Mouse (Mus musculus) central nervous system, embryonic 14 days (tissue): ENCODE results near the gene Olfr295. TPM values are rescaled to one million over a fixed set of nuclear protein-coding genes. Genes with fewer than 3 reads are reported as not detected.

Experiments
- polyA plus RNA-seq: library from polyadenylated mRNA; depleted of rRNA; stranded (reverse); fragments of >200 nt; gene quantifications from 2 replicates; pipeline ENCODE4 v1.2.3, GENCODE M21; 2012; rRNA removed

Gene Olfr295
- not detected in 2 replicates for polyA plus RNA-seq

GRCm38 (mm10) chr7:86583562-86583961 is at the start of gene Olfr295:
Gene Olfr295 (plus strand): TSS chr7:86583862.

GRCm38 (mm10) chr7:86616543-86616942 is 32.9 kb downstream of the Olfr295 start, which contains the start of gene Olfr294:
Gene Olfr294 (minus strand): TSS chr7:86616643.

Other genes starting within 250 kb of the Olfr295 start
- not detected in 2 replicates for gene Olfr307, start 246.3 kb upstream of the Olfr295 start, polyA plus RNA-seq
- not detected in 2 replicates for gene Olfr305, start 216.9 kb upstream of the Olfr295 start, polyA plus RNA-seq
- gene Olfr304, start 197.2 kb upstream of the Olfr295 start, polyA plus RNA-seq, result not detected in 2 replicates
- gene Olfr303, start 186.1 kb upstream of the Olfr295 start, polyA plus RNA-seq, result not detected in 2 replicates
- gene Olfr301, start 180.0 kb upstream of the Olfr295 start, polyA plus RNA-seq, result not detected in 2 replicates
- not detected in 2 replicates for gene Olfr299, start 123.9 kb upstream of the Olfr295 start, polyA plus RNA-seq
- gene Olfr298, start 91.4 kb upstream of the Olfr295 start, polyA plus RNA-seq, result not detected in 2 replicates
- not detected in 2 replicates for gene Olfr297, start 63.9 kb upstream of the Olfr295 start, polyA plus RNA-seq
- gene Olfr294, start 32.8 kb downstream of the Olfr295 start, polyA plus RNA-seq, result not detected in 2 replicates
- gene Olfr293, start 65.2 kb downstream of the Olfr295 start, polyA plus RNA-seq, result not detected in 2 replicates
- gene Olfr292, start 104.5 kb downstream of the Olfr295 start, polyA plus RNA-seq, result not detected in 2 replicates
- gene Folh1, start 192.1 kb downstream of the Olfr295 start, polyA plus RNA-seq, result 0.18 and 0.21 TPM in 2 replicates
- not detected in 2 replicates for gene Vmn2r77, start 211.2 kb downstream of the Olfr295 start, polyA plus RNA-seq